Mouse (Mus musculus) mouse embryonic stem cell (cell line): ENCODE measurements around the gene Pecam1.

Experiments
- in situ Hi-C, 2 experiments: fragments of 300-500 bp; cut with MboI; formaldehyde crosslinking; loops; 1 replicate in 1 of 2; 3 replicates in 1 of 2; pipeline ENCODE4 v1.14.3; 2019 to 2020; ENCODE audit warnings: low sequenced_read_pairs in 2 of 2, low pct_unique_long_range_greater_than_20kb in 1 of 2, mixed read lengths in 1 of 2; ENCODE audit not compliant: unreplicated experiment in 1 of 2

The Pecam1 gene

DNA sequence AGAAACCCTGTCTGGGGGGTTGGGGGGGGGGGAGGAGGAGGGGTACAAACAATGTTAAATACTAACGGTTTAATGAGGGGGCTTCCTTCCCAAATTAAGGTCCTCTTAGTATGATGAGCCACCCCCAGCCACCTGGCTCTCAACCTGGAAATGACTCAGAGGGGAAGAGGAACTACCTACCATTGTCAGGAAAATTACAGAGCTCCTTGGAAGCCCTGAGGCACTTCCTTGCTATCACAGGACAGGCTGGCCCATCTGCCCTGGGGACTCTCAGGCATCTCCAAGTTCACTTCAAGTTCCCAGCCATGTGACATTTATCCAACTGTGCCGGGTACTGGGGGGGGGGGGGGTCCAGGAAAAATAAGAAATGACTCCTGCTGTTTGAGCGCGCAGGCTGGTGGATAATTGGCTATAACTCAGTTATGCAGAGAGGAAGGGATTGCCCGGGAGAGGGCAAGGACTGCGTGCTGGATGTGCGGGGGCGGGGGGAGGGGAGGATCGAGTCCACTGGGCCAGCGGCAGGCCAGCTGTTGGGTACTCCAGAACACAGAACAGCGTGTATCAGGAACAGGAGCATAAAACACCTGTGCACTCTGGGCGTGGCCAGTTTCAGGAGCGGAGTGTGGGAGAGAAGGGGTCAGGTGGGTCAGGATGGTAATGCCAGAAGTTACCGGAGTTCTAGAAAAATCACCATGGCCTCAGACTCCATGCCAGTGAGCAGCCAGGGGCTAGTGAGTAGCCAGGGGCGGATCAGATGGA is 41.0 kb downstream of the Pecam1 start:
- in situ Hi-C loops = no loop called here

DNA sequence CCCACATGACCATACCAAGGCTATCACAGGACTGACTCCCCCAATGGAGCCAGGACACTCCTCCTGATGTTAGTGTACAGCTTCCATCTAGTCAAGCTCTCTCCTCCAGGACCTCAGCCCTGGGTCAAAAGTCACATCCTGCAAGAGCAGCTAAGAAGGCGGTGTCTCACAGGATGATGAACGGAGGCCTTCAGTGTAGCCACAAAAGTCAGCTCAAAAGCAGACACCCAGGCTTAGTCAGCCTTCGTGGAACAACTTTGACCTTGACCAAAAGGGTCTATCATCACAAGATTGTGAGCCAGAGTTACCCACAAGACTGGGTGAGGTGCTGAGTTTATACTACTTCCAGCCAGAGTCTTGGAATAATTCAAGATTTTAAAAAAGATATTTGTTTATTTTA is 42.6 kb downstream of the Pecam1 start:
- in situ Hi-C loops = no loop called here

DNA sequence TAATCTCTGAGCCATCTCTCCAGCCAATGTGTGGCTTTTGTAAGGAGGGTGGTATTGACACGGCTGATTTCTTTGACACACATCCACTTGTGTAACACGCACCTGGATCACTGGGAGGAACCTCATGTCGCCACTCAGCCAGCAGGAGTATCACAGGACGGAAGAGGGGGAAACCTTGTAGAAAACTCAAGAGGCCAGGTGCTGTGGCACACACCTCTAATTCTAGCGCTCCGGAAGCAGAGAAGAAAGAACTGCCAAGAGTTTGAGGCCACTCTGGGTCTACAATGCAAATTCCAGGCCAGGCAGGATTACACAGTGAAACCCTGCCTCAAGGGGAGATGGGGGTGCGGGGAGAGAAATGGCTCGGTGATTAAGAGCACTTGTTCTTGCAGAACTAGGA is 43.3 kb downstream of the Pecam1 start:
- in situ Hi-C loops = no loop called here

- in situ Hi-C loops = no loop called here
Observed at GRCm38 (mm10) chr11:106706212-106706611, 44.2 kb downstream of the Pecam1 start.

GRCm38 (mm10) chr11:106704399-106705111 is 45.9 kb downstream of the Pecam1 start:
- in situ Hi-C loops = no loop called here

DNA sequence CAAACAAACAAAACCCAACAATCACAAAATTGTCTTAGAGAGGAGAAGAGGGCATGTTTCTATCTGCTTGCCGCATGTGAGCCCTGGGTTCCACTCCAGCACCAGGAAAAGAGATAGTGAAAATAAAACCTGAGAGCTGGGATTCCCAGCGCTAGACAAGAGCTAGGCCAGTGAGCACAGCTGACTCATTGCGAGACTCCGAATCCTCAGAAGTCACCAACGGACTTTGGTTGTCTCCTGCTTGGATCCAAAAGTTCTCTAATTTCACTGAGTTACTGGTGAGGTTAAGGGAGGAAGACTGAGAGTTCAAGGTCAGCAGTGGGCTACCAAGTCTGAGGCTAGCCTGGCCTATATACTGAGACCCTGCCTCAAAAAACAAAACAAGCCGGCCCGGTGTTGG is 46.5 kb downstream of the Pecam1 start:
- in situ Hi-C loops = no loop called here

DNA sequence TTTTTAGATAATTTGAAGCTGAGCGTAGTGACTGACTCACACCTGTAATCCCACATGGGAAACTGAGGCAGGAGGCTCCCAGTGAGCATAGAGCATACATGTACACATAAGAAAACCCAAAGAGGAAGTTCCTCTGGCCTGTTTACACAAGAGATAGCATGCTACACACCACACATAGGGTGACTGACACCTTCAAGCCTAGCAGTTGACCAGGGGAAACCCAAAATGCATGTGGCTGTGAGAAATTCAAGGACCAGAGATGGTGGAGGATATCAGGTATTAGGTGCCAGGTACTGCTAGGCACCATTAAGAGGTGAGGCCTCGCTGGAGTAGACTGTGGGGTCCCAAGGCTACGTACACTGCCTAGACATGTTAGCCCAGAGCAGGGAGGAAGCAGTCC is 47.8 kb downstream of the Pecam1 start:
- in situ Hi-C loops = no loop called here

GRCm38 (mm10) chr11:106701589-106701988 is 48.8 kb downstream of the Pecam1 start:
- in situ Hi-C loops = no loop called here

GRCm38 (mm10) chr11:106699083-106699482 is 51.3 kb downstream of the Pecam1 start:
- in situ Hi-C loops = no loop called here

GRCm38 (mm10) chr11:106698289-106698688 is 52.1 kb downstream of the Pecam1 start:
- in situ Hi-C loops = no loop called here

- in situ Hi-C loops = no loop called here
Observed at GRCm38 (mm10) chr11:106695917-106696316, 54.5 kb downstream of the Pecam1 start.

- in situ Hi-C loops = no loop called here
Observed at GRCm38 (mm10) chr11:106692890-106693289, 57.5 kb downstream of the Pecam1 start.

DNA sequence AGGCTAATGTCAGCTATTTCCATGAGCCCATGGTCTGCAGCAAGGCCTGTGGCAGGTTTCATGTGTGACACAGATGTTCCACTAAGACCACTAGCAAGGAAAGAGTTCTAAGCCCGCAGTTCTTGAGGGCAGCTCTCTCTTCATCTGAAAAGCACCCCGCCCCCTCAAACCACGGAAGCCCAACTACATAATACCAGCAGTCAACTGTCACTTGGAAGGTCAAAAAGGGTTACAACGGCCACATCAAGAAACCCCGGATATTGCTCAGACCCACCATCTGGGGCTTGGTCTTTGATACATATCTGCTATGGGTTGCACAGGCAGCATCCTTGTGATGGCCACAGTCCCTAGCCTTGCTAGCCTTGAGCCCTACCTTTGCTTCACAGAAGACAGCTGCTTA is 62.1 kb downstream of the Pecam1 start:
- in situ Hi-C loops = no loop called here

GRCm38 (mm10) chr11:106687293-106687692 is 63.1 kb downstream of the Pecam1 start:
- in situ Hi-C loops = no loop called here

DNA sequence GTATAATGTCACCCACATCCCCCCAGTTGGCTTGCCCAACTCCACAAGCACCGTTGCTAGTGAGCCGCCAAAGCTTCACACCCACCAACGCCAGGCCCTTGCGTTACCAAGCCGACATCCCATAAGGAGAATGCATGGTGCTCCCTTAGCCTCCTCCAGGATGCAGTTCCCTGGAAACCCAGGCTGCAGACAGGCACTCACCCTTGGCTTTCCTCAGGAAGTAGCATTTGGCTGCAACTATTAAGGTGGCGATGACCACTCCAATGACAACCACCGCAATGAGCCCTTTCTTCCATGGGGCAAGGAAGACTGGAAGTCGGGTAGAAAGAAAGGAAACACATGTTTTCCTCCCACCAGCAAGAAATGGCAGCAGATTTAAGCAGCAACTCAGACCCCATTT is 66.4 kb downstream of the Pecam1 start:
- in situ Hi-C loops = no loop called here

DNA sequence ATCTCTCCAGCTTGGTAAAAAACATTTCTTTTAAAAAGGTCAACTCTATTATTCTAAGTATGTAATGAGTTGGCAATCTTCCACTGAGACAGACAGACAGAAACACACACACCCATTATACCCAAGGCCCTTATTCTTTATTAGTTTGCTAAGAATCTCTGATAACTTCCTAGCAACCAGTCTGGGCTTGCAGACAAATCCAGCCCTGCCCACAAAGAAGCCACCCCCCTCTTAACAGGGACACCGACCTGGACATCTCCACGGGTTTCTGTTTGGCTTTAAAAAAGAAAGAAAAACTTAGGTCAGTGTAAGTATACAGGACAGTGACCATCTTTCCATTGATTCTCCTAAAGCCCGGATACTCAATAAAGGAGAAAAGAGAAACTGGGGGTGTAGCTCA is 67.1 kb downstream of the Pecam1 start:
- in situ Hi-C loops = no loop called here

DNA sequence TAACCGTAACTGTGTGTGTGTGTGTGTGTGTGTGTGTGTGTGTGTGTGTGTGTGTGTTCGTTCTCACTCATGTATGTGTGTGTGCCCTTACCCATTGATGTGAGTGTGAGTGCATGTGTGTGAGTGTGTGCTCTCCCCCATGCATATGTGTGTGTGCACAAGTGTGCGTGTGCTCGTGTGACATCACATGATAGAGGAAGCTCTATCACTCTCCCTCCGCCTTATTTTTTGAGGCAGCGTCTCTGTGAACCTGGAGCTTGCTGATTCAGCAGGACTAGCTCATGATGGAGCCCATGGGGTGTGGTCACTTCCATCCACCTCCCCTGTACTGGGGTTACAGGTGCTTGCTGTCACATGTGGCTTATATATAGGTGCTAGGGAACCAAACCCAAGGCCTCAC is 69.3 kb downstream of the Pecam1 start:
- in situ Hi-C loops = no loop called here

GRCm38 (mm10) chr11:106679874-106680273 is 70.6 kb downstream of the Pecam1 start:
- in situ Hi-C loops = no loop called here

DNA sequence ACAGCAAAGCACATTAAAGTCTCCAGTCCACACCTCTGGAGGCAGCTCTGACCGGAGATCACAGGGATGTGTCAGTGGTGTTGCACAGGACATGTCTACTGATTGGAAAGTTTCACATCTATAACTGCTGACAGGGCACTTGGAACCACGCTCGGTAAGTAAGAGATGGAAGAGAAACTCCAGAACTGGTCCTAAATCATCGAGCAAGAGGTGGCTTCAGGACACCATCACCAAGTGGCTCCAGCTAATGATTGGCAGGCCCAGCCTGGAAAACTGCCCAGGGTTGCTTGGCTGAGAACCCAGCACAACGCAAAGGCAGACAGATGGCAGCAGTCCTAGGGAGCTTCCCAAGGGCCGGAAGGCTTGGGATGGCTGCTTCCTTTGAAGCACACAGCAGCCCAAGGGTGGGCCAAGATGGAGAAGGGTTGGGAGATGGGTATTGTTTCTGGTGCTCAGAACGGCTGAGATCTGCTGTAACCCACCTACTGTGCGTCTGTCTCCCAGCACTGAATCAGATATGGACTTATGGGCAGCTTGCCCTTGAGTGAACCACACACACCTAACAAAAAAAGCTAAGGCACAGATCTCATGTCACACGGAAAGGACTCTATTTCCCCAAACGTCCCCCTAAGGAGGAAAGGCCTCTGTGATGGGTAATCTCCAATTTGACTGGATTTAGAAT is 72.4 kb downstream of the Pecam1 start:
- in situ Hi-C loops = no loop called here

GRCm38 (mm10) chr11:106677331-106677730 is 73.1 kb downstream of the Pecam1 start:
- in situ Hi-C loops = no loop called here
